Mouse (Mus musculus) MEL (cell line): ENCODE results near the gene Acss3.

Experiments used
- CTCF ChIP-seq, 3 experiments: IDR thresholded peaks in 2 of 3; conservative IDR thresholded peaks in 1 of 3; 2 replicates each; pipeline ENCODE4 v1.5.1; 2011 to 2012; ENCODE audit warnings: low read length in 3 of 3, low read depth in 2 of 3, mild to moderate bottlenecking in 2 of 3, improper control_type of control experiment in 1 of 3, inconsistent platforms in 1 of 3, mixed read lengths in 1 of 3, moderate library complexity in 1 of 3; ENCODE audit not compliant: control insufficient read depth in 1 of 3, insufficient read depth in 1 of 3, poor library complexity in 1 of 3, severe bottlenecking in 1 of 3
- EP300 ChIP-seq, 2 experiments: IDR thresholded peaks; 2 replicates each; pipeline ENCODE4 v1.6.1; 2011; ENCODE audit warnings: improper control_type of control experiment in 2 of 2, low read length in 2 of 2, low read depth in 1 of 2, mild to moderate bottlenecking in 1 of 2
- ETS1 ChIP-seq: IDR thresholded peaks from 2 replicates; pipeline ENCODE4 v1.6.1; 2012; ENCODE audit warnings: low read depth, mild to moderate bottlenecking, inconsistent platforms, low read length, improper control_type of control experiment, moderate library complexity
- GATA1 ChIP-seq: IDR thresholded peaks from 2 replicates; pipeline ENCODE4 v1.6.1; 2011; ENCODE audit warnings: low read depth, low read length, improper control_type of control experiment
- HCFC1 ChIP-seq: IDR thresholded peaks from 2 replicates; pipeline ENCODE4 v1.6.1; 2012; ENCODE audit warnings: low read depth, mild to moderate bottlenecking, inconsistent platforms, low read length, improper control_type of control experiment, moderate library complexity
- JUND ChIP-seq: IDR thresholded peaks from 2 replicates; pipeline ENCODE4 v1.6.1; 2011; ENCODE audit warnings: low read depth, mild to moderate bottlenecking, improper control_type of control experiment, low read length
- NELFE ChIP-seq: IDR thresholded peaks from 2 replicates; pipeline ENCODE4 v1.6.1; 2011; ENCODE audit warnings: low read depth, low read length, improper control_type of control experiment
- NRF1 ChIP-seq: IDR thresholded peaks from 2 replicates; pipeline ENCODE4 v1.6.1; 2014; ENCODE audit warnings: low read depth, mild to moderate bottlenecking, inconsistent platforms, low read length, improper control_type of control experiment, moderate library complexity; ENCODE audit not compliant: poor library complexity, insufficient read depth, severe bottlenecking
- POLR2A ChIP-seq, 2 experiments: IDR thresholded peaks; 2 replicates each; pipeline ENCODE4 v1.6.1; 2011 to 2012; ENCODE audit warnings: low read length in 2 of 2, mild to moderate bottlenecking in 2 of 2, control low read depth in 1 of 2, improper control_type of control experiment in 1 of 2, low read depth in 1 of 2, moderate library complexity in 1 of 2; ENCODE audit not compliant: control insufficient read depth in 1 of 2, insufficient read depth in 1 of 2, poor library complexity in 1 of 2
- SIN3A ChIP-seq: IDR thresholded peaks from 2 replicates; pipeline ENCODE4 v1.6.1; 2012; ENCODE audit warnings: low read length, improper control_type of control experiment, inconsistent platforms
- ZC3H11A ChIP-seq: IDR thresholded peaks from 2 replicates; pipeline ENCODE4 v1.6.1; 2012; ENCODE audit warnings: low read depth, mild to moderate bottlenecking, inconsistent platforms, low read length, improper control_type of control experiment
- ZNF384 ChIP-seq: IDR thresholded peaks from 2 replicates; pipeline ENCODE4 v1.6.1; 2012; ENCODE audit warnings: low read depth, mild to moderate bottlenecking, inconsistent platforms, low read length, improper control_type of control experiment

- no peak for TF ChIP-seq CTCF (IDR thresholded peaks at IDR 0.05 in 2 of 3, conservative IDR thresholded peaks at IDR 0.05 in 1 of 3; ENCODE audit: control insufficient read depth in 1 of 3, insufficient read depth in 1 of 3, low read depth in 2 of 3, low read length in 3 of 3, poor library complexity in 1 of 3, severe bottlenecking in 1 of 3)
- TF ChIP-seq POLR2A (IDR thresholded peaks at IDR 0.05; ENCODE audit: control insufficient read depth in 1 of 2, insufficient read depth in 1 of 2, low read depth in 1 of 2, low read length in 2 of 2, poor library complexity in 1 of 2): no peak
- TF ChIP-seq HCFC1: no peak
- no peak for TF ChIP-seq JUND
- TF ChIP-seq EP300 (IDR thresholded peaks at IDR 0.05; ENCODE audit: low read depth in 1 of 2, low read length in 2 of 2): no peak
- TF ChIP-seq ZC3H11A: no peak
- no peak for TF ChIP-seq NRF1
- no peak for TF ChIP-seq GATA1
- no peak for TF ChIP-seq ETS1
- no peak for TF ChIP-seq ZNF384
- no peak for TF ChIP-seq SIN3A
- TF ChIP-seq NELFE: no peak
Observed at GRCm38 (mm10) chr10:106928576-106929332, 194.7 kb downstream of the Acss3 start.
